7 mouse cellular contexts compared by ENCODE assay signal in genomic region chr15:80092041-80092441, GRCm38 (mm10). TPM values are rescaled to one million over a fixed set of nuclear protein-coding genes. Genes with fewer than 3 reads are reported as not detected.
DNase-seq lines count a peak whose midpoint lies in the region; ATAC-seq and TF ChIP-seq lines count a peak whose summit lies in the region.

No protein-coding gene starts in this region.

- no peak for TF ChIP-seq POLR2A in limb, embryonic 14.5 days (IDR thresholded peaks at IDR 0.05; ENCODE audit: borderline replicate concordance, extremely low read depth, insufficient read depth, insufficient read length)

- no peaks in the 10 kb centered on the region for H3K9me3 ChIP-seq in lung, postnatal 0 days (ENCODE audit: low read length)
- no peaks in the 10 kb centered on the region for H3K9me3 ChIP-seq in embryonic facial prominence, embryonic 15.5 days (replicated peaks)
- H3K9me3 ChIP-seq in limb, embryonic 14.5 days (ENCODE audit: control insufficient read depth, low read length) = no peaks in the 10 kb centered on the region
- no peaks in the 10 kb centered on the region for H3K9me3 ChIP-seq in stomach, postnatal 0 days (ENCODE audit: control insufficient read depth, low read length)

- WGBS in lung, postnatal 0 days = 34% methylated on average over 7 of the region's 7 CpGs
- WGBS in embryonic facial prominence, embryonic 15.5 days = 19% methylated on average over 7 of the region's 7 CpGs
- 9% methylated on average over 7 of the region's 7 CpGs for WGBS in limb, embryonic 14.5 days
- WGBS in stomach, postnatal 0 days = 46% methylated on average over 7 of the region's 7 CpGs

- H3K36me3 ChIP-seq in lung, postnatal 0 days (ENCODE audit: insufficient read depth, low read length) = no peaks in the 10 kb centered on the region
- no peaks in the 10 kb centered on the region for H3K36me3 ChIP-seq in embryonic facial prominence, embryonic 15.5 days
- H3K36me3 ChIP-seq in limb, embryonic 14.5 days (ENCODE audit: control insufficient read depth, insufficient read depth, low read length) = no peaks in the 10 kb centered on the region
- H3K36me3 ChIP-seq in stomach, postnatal 0 days (ENCODE audit: control insufficient read depth, insufficient read depth, low read length) = no peaks in the 10 kb centered on the region

- TF ChIP-seq CTCF in lung, postnatal 0 days (IDR thresholded peaks at IDR 0.05) = no peak
- no peak for TF ChIP-seq CTCF in stomach, postnatal 0 days (IDR thresholded peaks at IDR 0.05; ENCODE audit: low read depth)

- no peak for DNase-seq in lung, postnatal 0 days (ENCODE audit: low spot score)
- no peak for DNase-seq in lung, postnatal 36 days
- no peak for DNase-seq in limb, embryonic 14.5 days (ENCODE audit: low spot score)
- peak; percentile 53 for DNase-seq in stomach, postnatal 0 days (ENCODE audit: low spot score)
- DNase-seq in layer of hippocampus, adult 9-10 months (ENCODE audit: low spot score) = no peak
- DNase-seq in right cerebral cortex, adult 2 months (ENCODE audit: low spot score in 2 of 2) = no peak

- ATAC-seq in lung, postnatal 0 days = no peak
- no peak for ATAC-seq in embryonic facial prominence, embryonic 15.5 days (ENCODE audit: insufficient number of reproducible peaks, low FRiP score, low TSS enrichment, low read depth)
- no peak for ATAC-seq in limb, embryonic 14.5 days (ENCODE audit: low FRiP score, low read depth)
- ATAC-seq in stomach, postnatal 0 days (ENCODE audit: low FRiP score, low TSS enrichment) = no peak

- peaks cover 16% of the 10 kb centered on the region for H3K27me3 ChIP-seq in lung, postnatal 0 days (replicated peaks; ENCODE audit: insufficient read depth, low read length)
- H3K27me3 ChIP-seq in embryonic facial prominence, embryonic 15.5 days = peaks cover 40% of the 10 kb centered on the region
- H3K27me3 ChIP-seq in limb, embryonic 14.5 days (ENCODE audit: control insufficient read depth, insufficient read depth, low read length) = peaks cover 28% of the 10 kb centered on the region
- H3K27me3 ChIP-seq in stomach, postnatal 0 days (ENCODE audit: control insufficient read depth, insufficient read depth, low read length) = no peaks in the 10 kb centered on the region

- H3K4me1 ChIP-seq in lung, postnatal 0 days (ENCODE audit: insufficient read depth, low read depth, low read length) = no peaks in the 10 kb centered on the region
- peaks cover 28% of the 10 kb centered on the region for H3K4me1 ChIP-seq in embryonic facial prominence, embryonic 15.5 days
- peaks cover 7% of the 10 kb centered on the region for H3K4me1 ChIP-seq in limb, embryonic 14.5 days (ENCODE audit: control insufficient read depth, insufficient read depth, low read length)
- peaks cover 5% of the 10 kb centered on the region; the same call in 1 of the 2 replicates for H3K4me1 ChIP-seq in stomach, postnatal 0 days (replicated peaks; ENCODE audit: control insufficient read depth, insufficient read depth)

- no peak overlapping the region for H3K27ac ChIP-seq in lung, postnatal 0 days (ENCODE audit: low read length)
- no peak overlapping the region for H3K27ac ChIP-seq in embryonic facial prominence, embryonic 15.5 days (replicated peaks)
- no peak overlapping the region for H3K27ac ChIP-seq in limb, embryonic 14.5 days (replicated peaks; ENCODE audit: low read depth, low read length)
- peak overlapping the region; percentile 73 for H3K27ac ChIP-seq in stomach, postnatal 0 days (replicated peaks)

- TF ChIP-seq EP300 in lung, postnatal 0 days (IDR thresholded peaks at IDR 0.05) = no peak
- no peak for TF ChIP-seq EP300 in stomach, postnatal 0 days (optimal IDR thresholded peaks at IDR 0.05)

- no peak overlapping the region for H3K9ac ChIP-seq in lung, postnatal 0 days (replicated peaks; ENCODE audit: low read depth)
- H3K9ac ChIP-seq in embryonic facial prominence, embryonic 15.5 days = no peak overlapping the region
- no peak overlapping the region for H3K9ac ChIP-seq in limb, embryonic 14.5 days (ENCODE audit: low read depth, low read length, severe bottlenecking)
- peak overlapping the region; percentile 74; the same call in 1 of the 2 replicates for H3K9ac ChIP-seq in stomach, postnatal 0 days (ENCODE audit: low read length)

- H3K4me3 ChIP-seq in lung, postnatal 0 days (ENCODE audit: low read depth, low read length) = peak overlapping the region; percentile 48
- H3K4me3 ChIP-seq in embryonic facial prominence, embryonic 15.5 days (replicated peaks) = peak overlapping the region; percentile 59
- H3K4me3 ChIP-seq in limb, embryonic 14.5 days (replicated peaks; ENCODE audit: low read length) = peak overlapping the region; percentile 63
- H3K4me3 ChIP-seq in stomach, postnatal 0 days (ENCODE audit: low read depth, low read length) = peak overlapping the region; percentile 67

- peak overlapping the region; percentile 70 for H3K4me2 ChIP-seq in lung, postnatal 0 days (replicated peaks; ENCODE audit: low read depth, low read length)
- peak overlapping the region; percentile 95 for H3K4me2 ChIP-seq in embryonic facial prominence, embryonic 15.5 days (replicated peaks)
- H3K4me2 ChIP-seq in limb, embryonic 14.5 days (replicated peaks; ENCODE audit: low read depth, low read length, severe bottlenecking) = peak overlapping the region; percentile 97
- H3K4me2 ChIP-seq in stomach, postnatal 0 days (replicated peaks; ENCODE audit: low read depth) = peak overlapping the region; percentile 90

RNA-seq across cellular contexts. Expression of gene Rpl3, which starts 0.4 kb away (rescaled TPM):
- 554 and 577 TPM in 2 replicates for polyA plus RNA-seq in lung, postnatal 0 days (2015; fragmentation: Nextera tagmentation; extraction: Ambion mirVana)
- 1,004 and 1,072 TPM in 2 replicates for polyA plus RNA-seq in embryonic facial prominence, embryonic 15.5 days (2015; fragmentation: Nextera tagmentation; extraction: Ambion mirVana)
- polyA plus RNA-seq in limb, embryonic 14.5 days (2012; rRNA removed) = 1,074 and 1,569 TPM in 2 replicates
- polyA plus RNA-seq in limb, embryonic 14.5 days (2014; fragmentation: Nextera tagmentation; extraction: Ambion mirVana) = 1,384 and 1,387 TPM in 2 replicates
- 706 and 736 TPM in 2 replicates for polyA plus RNA-seq in stomach, postnatal 0 days (2015; fragmentation: Nextera tagmentation; extraction: Ambion mirVana)

RNA-seq across cellular contexts. Expression of gene Syngr1, which starts 0.9 kb away (rescaled TPM):
- 34.4 and 35.3 TPM in 2 replicates for polyA plus RNA-seq in lung, postnatal 0 days (2015; fragmentation: Nextera tagmentation; extraction: Ambion mirVana)
- 13.5 and 13.7 TPM in 2 replicates for polyA plus RNA-seq in embryonic facial prominence, embryonic 15.5 days (2015; fragmentation: Nextera tagmentation; extraction: Ambion mirVana)
- 10.8 and 11.0 TPM in 2 replicates for polyA plus RNA-seq in limb, embryonic 14.5 days (2012; rRNA removed)
- polyA plus RNA-seq in limb, embryonic 14.5 days (2014; fragmentation: Nextera tagmentation; extraction: Ambion mirVana) = 8.3 and 11.5 TPM in 2 replicates
- polyA plus RNA-seq in stomach, postnatal 0 days (2015; fragmentation: Nextera tagmentation; extraction: Ambion mirVana) = 53.7 TPM in 2 replicates

RNA-seq across cellular contexts. Expression of gene Tab1, which starts 40.9 kb away (rescaled TPM):
- polyA plus RNA-seq in lung, postnatal 0 days (2015; fragmentation: Nextera tagmentation; extraction: Ambion mirVana) = 18.1 and 19.1 TPM in 2 replicates
- 38.2 and 38.7 TPM in 2 replicates for polyA plus RNA-seq in embryonic facial prominence, embryonic 15.5 days (2015; fragmentation: Nextera tagmentation; extraction: Ambion mirVana)
- 43.1 and 56.5 TPM in 2 replicates for polyA plus RNA-seq in limb, embryonic 14.5 days (2012; rRNA removed)
- 34.6 and 39.4 TPM in 2 replicates for polyA plus RNA-seq in limb, embryonic 14.5 days (2014; fragmentation: Nextera tagmentation; extraction: Ambion mirVana)
- 16.3 and 16.5 TPM in 2 replicates for polyA plus RNA-seq in stomach, postnatal 0 days (2015; fragmentation: Nextera tagmentation; extraction: Ambion mirVana)
